Mouse (Mus musculus): ENCODE measurements around the gene Nobox. TPM values are rescaled to one million over a fixed set of nuclear protein-coding genes. Genes with fewer than 3 reads are reported as not detected.

Gene Nobox
- polyA plus RNA-seq, 1 experiment from 2014 or later, result not detected

GRCm38 (mm10) chr6:43310071-43310470, 717 bp upstream of the Nobox start:
- Histone ChIP-seq H3K27ac (no peak overlapping the region), H3K4me1 (no peaks in the 10 kb centered on the region), H3K9me3 (replicated peaks) (no peaks in the 10 kb centered on the region), H3K4me3 (no peak overlapping the region), H3K36me3 (no peaks in the 10 kb centered on the region), H3K27me3 (ENCODE audit: low read depth, poor library complexity, severe bottlenecking) (no peaks in the 10 kb centered on the region)
- no peak for DNase-seq (ENCODE audit: low spot score)
- WGBS, result 86% methylated on average over 6 of the region's 6 CpGs

GRCm38 (mm10) chr6:43297508-43297850, 11.9 kb downstream of the Nobox start:
- DNase-seq (ENCODE audit: low spot score), result peak; percentile 31
- 58% methylated on average over 2 of the region's 2 CpGs for WGBS
- Histone ChIP-seq H3K27me3 (ENCODE audit: low read depth, poor library complexity, severe bottlenecking) (no peaks in the 10 kb centered on the region), H3K9me3 (replicated peaks) (no peaks in the 10 kb centered on the region), H3K27ac (no peak overlapping the region), H3K4me3 (no peak overlapping the region), H3K36me3 (no peaks in the 10 kb centered on the region), H3K4me1 (no peaks in the 10 kb centered on the region)

- no peak overlapping the region for H3K27ac ChIP-seq
- DNase-seq (ENCODE audit: low spot score), result peak; percentile 19
- H3K36me3 ChIP-seq, result no peaks in the 10 kb centered on the region
- H3K4me3 ChIP-seq, result no peak overlapping the region
- H3K9me3 ChIP-seq (replicated peaks), result no peaks in the 10 kb centered on the region
- WGBS, result 55% methylated on average over 7 of the region's 7 CpGs
- H3K27me3 ChIP-seq (ENCODE audit: low read depth, poor library complexity, severe bottlenecking), result no peaks in the 10 kb centered on the region
- no peaks in the 10 kb centered on the region for H3K4me1 ChIP-seq
Observed at GRCm38 (mm10) chr6:43296798-43297507, 12.4 kb downstream of the Nobox start.

- DNase-seq (ENCODE audit: low spot score), result peak; percentile 24
- H3K36me3 ChIP-seq, result no peaks in the 10 kb centered on the region
- 58% methylated on average over 5 of the region's 5 CpGs for WGBS
Observed at GRCm38 (mm10) chr6:43295908-43296307, 13.4 kb downstream of the Nobox start.

GRCm38 (mm10) chr6:43293175-43293574, 16.2 kb downstream of the Nobox start:
- Histone ChIP-seq H3K9me3 (replicated peaks) (no peaks in the 10 kb centered on the region), H3K4me1 (no peaks in the 10 kb centered on the region), H3K27me3 (ENCODE audit: low read depth, poor library complexity, severe bottlenecking) (no peaks in the 10 kb centered on the region), H3K4me3 (no peak overlapping the region), H3K27ac (no peak overlapping the region), H3K36me3 (peaks cover 6% of the 10 kb centered on the region)
- WGBS, result 81% methylated on average over 7 of the region's 7 CpGs
- peak; percentile 17 for DNase-seq (ENCODE audit: low spot score)

More at GRCm38 (mm10) chr6:43295908-43296307, 13.4 kb downstream of the Nobox start:
- no peaks in the 10 kb centered on the region for H3K9me3 ChIP-seq (replicated peaks)
- no peak overlapping the region for H3K4me3 ChIP-seq
- H3K4me1 ChIP-seq, result no peaks in the 10 kb centered on the region
- no peak overlapping the region for H3K27ac ChIP-seq
- H3K27me3 ChIP-seq (ENCODE audit: low read depth, poor library complexity, severe bottlenecking), result no peaks in the 10 kb centered on the region

- no peak overlapping the region for H3K27ac ChIP-seq
- H3K4me1 ChIP-seq, result no peaks in the 10 kb centered on the region
- no peak overlapping the region for H3K4me3 ChIP-seq
- no peaks in the 10 kb centered on the region for H3K9me3 ChIP-seq (replicated peaks)
- WGBS, result 86% methylated on average over 6 of the region's 6 CpGs
- peaks cover 11% of the 10 kb centered on the region for H3K36me3 ChIP-seq
- peak; percentile 16 for DNase-seq (ENCODE audit: low spot score)
- H3K27me3 ChIP-seq (ENCODE audit: low read depth, poor library complexity, severe bottlenecking), result no peaks in the 10 kb centered on the region
Observed at GRCm38 (mm10) chr6:43292471-43293076, 16.8 kb downstream of the Nobox start.

- Histone ChIP-seq H3K4me1 (no peaks in the 10 kb centered on the region), H3K27me3 (ENCODE audit: low read depth, poor library complexity, severe bottlenecking) (no peaks in the 10 kb centered on the region), H3K9me3 (replicated peaks) (no peaks in the 10 kb centered on the region), H3K4me3 (no peak overlapping the region), H3K27ac (no peak overlapping the region), H3K36me3 (peaks cover 15% of the 10 kb centered on the region)
- DNase-seq (ENCODE audit: low spot score), result peak; percentile 7
- 82% methylated on average over 3 of the region's 3 CpGs for WGBS
Observed at GRCm38 (mm10) chr6:43292041-43292440, 17.3 kb downstream of the Nobox start.

GRCm38 (mm10) chr6:43280481-43280880, 28.9 kb downstream of the Nobox start:
- no peak for DNase-seq (ENCODE audit: low spot score)
- 0 out of 2 replicates have a peak, but pooled peaks cover 3% of the 10 kb centered on the region for H3K36me3 ChIP-seq
- H3K9me3 ChIP-seq (replicated peaks), result no peaks in the 10 kb centered on the region
- H3K27ac ChIP-seq, result no peak overlapping the region
- no peaks in the 10 kb centered on the region for H3K4me1 ChIP-seq
- H3K27me3 ChIP-seq (ENCODE audit: low read depth, poor library complexity, severe bottlenecking), result no peaks in the 10 kb centered on the region
- WGBS, result 94% methylated on average over 5 of the region's 5 CpGs
- no peak overlapping the region for H3K4me3 ChIP-seq

GRCm38 (mm10) chr6:43278247-43278646, 31.1 kb downstream of the Nobox start:
- Histone ChIP-seq H3K27me3 (ENCODE audit: low read depth, poor library complexity, severe bottlenecking) (no peaks in the 10 kb centered on the region), H3K27ac (no peak overlapping the region), H3K4me1 (no peaks in the 10 kb centered on the region), H3K4me3 (no peak overlapping the region), H3K9me3 (replicated peaks) (no peaks in the 10 kb centered on the region), H3K36me3 (0 out of 2 replicates have a peak, but pooled peaks cover 8% of the 10 kb centered on the region)
- no peak for DNase-seq (ENCODE audit: low spot score)

GRCm38 (mm10) chr6:43274123-43274522, 35.2 kb downstream of the Nobox start:
- H3K9me3 ChIP-seq (replicated peaks), result no peaks in the 10 kb centered on the region
- 0 out of 2 replicates have a peak, but pooled peaks cover 5% of the 10 kb centered on the region for H3K36me3 ChIP-seq
- WGBS, result 96% methylated on average over 4 of the region's 4 CpGs
- no peaks in the 10 kb centered on the region for H3K27me3 ChIP-seq (ENCODE audit: low read depth, poor library complexity, severe bottlenecking)
- H3K4me3 ChIP-seq, result no peak overlapping the region
- no peak for DNase-seq (ENCODE audit: low spot score)
- H3K4me1 ChIP-seq, result no peaks in the 10 kb centered on the region
- no peak overlapping the region for H3K27ac ChIP-seq

- H3K4me3 ChIP-seq, result no peak overlapping the region
- H3K27me3 ChIP-seq (ENCODE audit: low read depth, poor library complexity, severe bottlenecking), result no peaks in the 10 kb centered on the region
- DNase-seq (ENCODE audit: low spot score), result no peak
- H3K36me3 ChIP-seq, result 0 out of 2 replicates have a peak, but pooled peaks cover 5% of the 10 kb centered on the region
- no peaks in the 10 kb centered on the region for H3K4me1 ChIP-seq
- H3K9me3 ChIP-seq (replicated peaks), result no peaks in the 10 kb centered on the region
- no peak overlapping the region for H3K27ac ChIP-seq
Observed at GRCm38 (mm10) chr6:43272597-43272996, 36.8 kb downstream of the Nobox start.

- Histone ChIP-seq H3K4me3 (peak overlapping the region; percentile 74), H3K27me3 (ENCODE audit: low read depth, poor library complexity, severe bottlenecking) (peaks cover 27% of the 10 kb centered on the region; the same call in 1 of the 2 replicates), H3K9me3 (replicated peaks) (no peaks in the 10 kb centered on the region), H3K36me3 (no peaks in the 10 kb centered on the region), H3K4me1 (peaks cover 18% of the 10 kb centered on the region), H3K27ac (peak overlapping the region; percentile 91)
- 3% methylated on average over 8 of the region's 8 CpGs for WGBS
- peak; percentile 39 for DNase-seq (ENCODE audit: low spot score)
Observed at GRCm38 (mm10) chr6:43266356-43266755, 43.0 kb downstream of the Nobox start.

GRCm38 (mm10) chr6:43265363-43266041, 43.9 kb downstream of the Nobox start, which contains the start of gene Arhgef5:
Gene Arhgef5 (plus strand): TSS chr6:43265582.
- DNase-seq (ENCODE audit: low spot score), result peak; percentile 69
- Histone ChIP-seq H3K4me1 (peaks cover 18% of the 10 kb centered on the region), H3K4me3 (peak within 1 kb of the TSS; percentile 74), H3K27me3 (ENCODE audit: low read depth, poor library complexity, severe bottlenecking) (peaks cover 27% of the 10 kb centered on the region; the same call in 1 of the 2 replicates), H3K36me3 (no peaks in the 10 kb centered on the region), H3K9me3 (replicated peaks) (no peaks in the 10 kb centered on the region), H3K27ac (peak within 1 kb of the TSS; percentile 91)
- WGBS, result under 1% methylated on average over 48 of the region's 48 CpGs
